Mouse (Mus musculus) CH12.LX (cell line): ENCODE data around the gene Suox. TPM values are rescaled to one million over a fixed set of nuclear protein-coding genes. Genes with fewer than 3 reads are reported as not detected.

ENCODE experiments used
- DNase-seq: peaks from one replicate; pipeline ENCODE4 v3.0.0-alpha.2; 2013; ENCODE audit errors: extremely low read depth
- H3K27ac ChIP-seq: 2 replicates; pipeline ENCODE4 v1.5.1; 2012; ENCODE audit warnings: low read depth, mild to moderate bottlenecking, control low read depth, moderate library complexity; ENCODE audit not compliant: insufficient read depth
- H3K27me3 ChIP-seq: replicated peaks from 2 replicates; pipeline ENCODE3; 2012; ENCODE audit warnings: inconsistent platforms
- H3K36me3 ChIP-seq, 2 experiments: replicated peaks in 1 of 2; 2 replicates each; pipeline versions ENCODE3 to v1.6.1; 2012; ENCODE audit warnings: inconsistent platforms in 1 of 2, low read length in 1 of 2, mild to moderate bottlenecking in 1 of 2, mixed read lengths in 1 of 2, moderate library complexity in 1 of 2; ENCODE audit not compliant: control insufficient read depth in 1 of 2, insufficient read depth in 1 of 2
- H3K4me1 ChIP-seq, 2 experiments: 2 replicates each; pipeline ENCODE4 v1.6.1; 2012; ENCODE audit warnings: inconsistent platforms in 1 of 2, moderate library complexity in 1 of 2; ENCODE audit not compliant: insufficient read depth in 2 of 2, control insufficient read depth in 1 of 2
- H3K4me2 ChIP-seq: 2 replicates; pipeline ENCODE4 v1.6.1; 2012; ENCODE audit warnings: low read depth, mild to moderate bottlenecking, control low read depth; ENCODE audit not compliant: poor library complexity, insufficient read depth, severe bottlenecking
- H3K4me3 ChIP-seq, 3 experiments: fragments of 150-350 bp in 1 of 3; sonication (generic) in 1 of 3; replicated peaks in 1 of 3; 2 replicates each; pipeline versions ENCODE3 to v1.5.1; 2011 to 2012; ENCODE audit warnings: low read depth in 2 of 3, low read length in 2 of 3, mild to moderate bottlenecking in 2 of 3, moderate library complexity in 2 of 3, control low read depth in 1 of 3, improper control_type of control experiment in 1 of 3, inconsistent platforms in 1 of 3, mixed read lengths in 1 of 3; ENCODE audit not compliant: poor library complexity in 1 of 3
- H3K79me2 ChIP-seq: replicated peaks from 2 replicates; pipeline ENCODE4 v1.6.1; 2012; ENCODE audit warnings: mild to moderate bottlenecking, moderate library complexity; ENCODE audit not compliant: control insufficient read depth, poor library complexity, insufficient read depth, severe bottlenecking; ENCODE audit errors: extremely low read depth
- H3K9ac ChIP-seq: 2 replicates; pipeline ENCODE4 v1.6.1; 2012; ENCODE audit warnings: low read depth, mild to moderate bottlenecking, control low read depth, moderate library complexity; ENCODE audit not compliant: insufficient read depth
- H3K9me3 ChIP-seq: replicated peaks from 2 replicates; pipeline ENCODE3; 2012; ENCODE audit warnings: low read length, inconsistent platforms, mixed read lengths
- BHLHE40 ChIP-seq: IDR thresholded peaks from 2 replicates; pipeline ENCODE4 v1.6.1; 2011; ENCODE audit warnings: mild to moderate bottlenecking, low read depth, low read length, improper control_type of control experiment
- CHD2 ChIP-seq: IDR thresholded peaks from 2 replicates; pipeline ENCODE4 v1.6.1; 2011; ENCODE audit warnings: low read length, improper control_type of control experiment
- CTCF ChIP-seq, 2 experiments: IDR thresholded peaks in 1 of 2; conservative IDR thresholded peaks in 1 of 2; 2 replicates each; pipeline ENCODE4 v1.5.1; 2011 to 2012; ENCODE audit warnings: low read depth in 2 of 2, low read length in 2 of 2, improper control_type of control experiment in 1 of 2, inconsistent platforms in 1 of 2, mild to moderate bottlenecking in 1 of 2, moderate library complexity in 1 of 2
- E2F4 ChIP-seq: IDR thresholded peaks from 2 replicates; pipeline ENCODE4 v1.6.1; 2011; ENCODE audit warnings: low read depth, low read length, improper control_type of control experiment; ENCODE audit not compliant: insufficient replicate concordance
- ELF1 ChIP-seq: IDR thresholded peaks from 2 replicates; pipeline ENCODE4 v1.6.1; 2014; ENCODE audit warnings: low read depth, mild to moderate bottlenecking, inconsistent platforms, low read length, improper control_type of control experiment
- EP300 ChIP-seq: IDR thresholded peaks from 2 replicates; pipeline ENCODE4 v1.6.1; 2011; ENCODE audit warnings: low read length, improper control_type of control experiment
- IRF4 ChIP-seq: IDR thresholded peaks from 2 replicates; pipeline ENCODE4 v1.6.1; 2014; ENCODE audit warnings: low read depth, mild to moderate bottlenecking, inconsistent platforms, low read length, improper control_type of control experiment
- JUN ChIP-seq: IDR thresholded peaks from 2 replicates; pipeline ENCODE4 v1.6.1; 2011; ENCODE audit warnings: low read depth, mild to moderate bottlenecking, low read length, improper control_type of control experiment, moderate library complexity; ENCODE audit not compliant: insufficient read depth
- KAT2A ChIP-seq: IDR thresholded peaks from 2 replicates; pipeline ENCODE4 v1.6.1; 2012; ENCODE audit warnings: low read length, improper control_type of control experiment, inconsistent platforms; ENCODE audit not compliant: insufficient replicate concordance
- MAFK ChIP-seq: IDR thresholded peaks from 2 replicates; pipeline ENCODE4 v1.6.1; 2011; ENCODE audit warnings: low read length, improper control_type of control experiment; ENCODE audit not compliant: insufficient replicate concordance
- MAX ChIP-seq: IDR thresholded peaks from 2 replicates; pipeline ENCODE4 v1.6.1; 2011; ENCODE audit warnings: low read length, improper control_type of control experiment
- MAZ ChIP-seq: IDR thresholded peaks from 2 replicates; pipeline ENCODE4 v1.6.1; 2012; ENCODE audit warnings: low read depth, mild to moderate bottlenecking, inconsistent platforms, low read length, improper control_type of control experiment, moderate library complexity
- MYC ChIP-seq: IDR thresholded peaks from 2 replicates; pipeline ENCODE4 v1.6.1; 2011; ENCODE audit warnings: low read depth, mild to moderate bottlenecking, improper control_type of control experiment, low read length
- NELFE ChIP-seq: IDR thresholded peaks from 2 replicates; pipeline ENCODE4 v1.6.1; 2011; ENCODE audit warnings: low read depth, low read length, improper control_type of control experiment
- POLR2A ChIP-seq: IDR thresholded peaks from 2 replicates; pipeline ENCODE4 v1.6.1; 2011; ENCODE audit warnings: low read depth, mild to moderate bottlenecking, improper control_type of control experiment, low read length
- POLR2AphosphoS2 ChIP-seq: IDR thresholded peaks from 2 replicates; pipeline ENCODE4 v1.6.1; 2011; ENCODE audit warnings: low read depth, low read length, improper control_type of control experiment
- TBP ChIP-seq: conservative IDR thresholded peaks from 2 replicates; pipeline ENCODE4 v1.6.1; 2011; ENCODE audit warnings: low read depth, low read length, improper control_type of control experiment
- TCF12 ChIP-seq: IDR thresholded peaks from 2 replicates; pipeline ENCODE4 v1.6.1; 2014; ENCODE audit warnings: low read depth, mild to moderate bottlenecking, inconsistent platforms, low read length, improper control_type of control experiment
- USF1 ChIP-seq: IDR thresholded peaks from 2 replicates; pipeline ENCODE4 v1.6.1; 2014; ENCODE audit warnings: low read depth, mild to moderate bottlenecking, inconsistent platforms, low read length, improper control_type of control experiment
- ZC3H11A ChIP-seq: IDR thresholded peaks from 2 replicates; pipeline ENCODE4 v1.6.1; 2012; ENCODE audit warnings: low read depth, mild to moderate bottlenecking, inconsistent platforms, low read length, improper control_type of control experiment
- ZNF384 ChIP-seq: IDR thresholded peaks from 2 replicates; pipeline ENCODE4 v1.6.1; 2012; ENCODE audit warnings: low read depth, low read length, improper control_type of control experiment, inconsistent platforms
- dilution Hi-C: fragments of 300-500 bp; cut with MboI; formaldehyde crosslinking; loops from 2 replicates; pipeline ENCODE4 v1.14.3; 2020; ENCODE audit warnings: low sequenced_read_pairs; ENCODE audit not compliant: extremely low pct_unique_long_range_greater_than_20kb, extremely low pct_ligation_motif_present
- in situ Hi-C: fragments of 300-500 bp; cut with MboI; formaldehyde crosslinking; loops from 3 replicates; pipeline ENCODE4 v1.14.3; 2019; ENCODE audit warnings: low sequenced_read_pairs, low pct_ligation_motif_present, low pct_unique_long_range_greater_than_20kb, mixed read lengths
- polyA plus RNA-seq: library from polyadenylated mRNA; unstranded; fragments of >175 nt; gene quantifications from 2 replicates; pipeline ENCODE4 v1.2.1, GENCODE M21; 2012; ENCODE audit warnings: low read depth; ENCODE audit not compliant: insufficient read length
- total RNA-seq, 2 experiments: library from RNA; depleted of rRNA; stranded (reverse); fragments of 300-350 nt in 1 of 2; fragments of >200 nt in 1 of 2; gene quantifications; 2 replicates each; pipeline ENCODE4 v1.2.3; 2012 to 2014

The Suox gene
- total and polyA plus RNA-seq, 3 experiments, result 9.0 to 11.4 (median 10.5) TPM

DNA sequence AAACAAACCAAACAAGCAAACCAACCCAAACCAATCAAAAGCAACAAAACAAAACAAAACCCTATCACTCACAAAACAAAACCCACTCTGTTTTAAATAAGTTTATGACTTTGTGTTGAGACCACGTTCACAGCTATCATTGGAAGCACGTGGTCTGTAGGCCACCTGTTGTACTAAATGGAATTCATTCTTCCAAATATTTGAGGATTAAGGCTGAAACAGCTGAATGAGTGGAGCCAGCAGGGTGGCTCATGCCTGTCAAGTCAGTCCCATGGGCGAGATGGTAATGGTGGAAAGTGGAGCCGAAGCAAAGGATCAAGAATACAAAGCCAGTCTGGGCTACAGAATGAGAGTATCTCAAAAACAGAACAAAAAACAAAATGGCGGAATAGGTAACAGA is 26.8 kb upstream of the Suox start:
- no peak overlapping the region for H3K9ac ChIP-seq
- peaks cover 22% of the 10 kb centered on the region for H3K79me2 ChIP-seq
- peaks cover 0 to 49% of the 10 kb centered on the region in 2 experiments; a peak in 2 of 4 replicates for H3K4me1 ChIP-seq
- DNase-seq, result no peak
- no peak overlapping the region for H3K4me3 ChIP-seq
- H3K36me3 ChIP-seq, result peaks cover 41 to 56% of the 10 kb centered on the region in 2 experiments
- H3K4me2 ChIP-seq, result no peak overlapping the region
- TF ChIP-seq ZNF384 (no peak), TCF12 (no peak), MAZ (no peak), BHLHE40 (no peak), JUN (no peak), USF1 (no peak), TBP (no peak), CTCF (conservative IDR thresholded peaks at IDR 0.05 in 1 of 2, IDR thresholded peaks at IDR 0.05 in 1 of 2; ENCODE audit: low read depth in 2 of 2, low read length in 2 of 2) (no peak), IRF4 (no peak), MAX (no peak), ZC3H11A (no peak), ELF1 (no peak), KAT2A (no peak), MYC (no peak), MAFK (no peak)
- no peaks in the 10 kb centered on the region for H3K27me3 ChIP-seq
- in situ Hi-C loops (no loop called here), dilution Hi-C loops (no loop called here)
- H3K27ac ChIP-seq, result no peak overlapping the region
- no peaks in the 10 kb centered on the region for H3K9me3 ChIP-seq

DNA sequence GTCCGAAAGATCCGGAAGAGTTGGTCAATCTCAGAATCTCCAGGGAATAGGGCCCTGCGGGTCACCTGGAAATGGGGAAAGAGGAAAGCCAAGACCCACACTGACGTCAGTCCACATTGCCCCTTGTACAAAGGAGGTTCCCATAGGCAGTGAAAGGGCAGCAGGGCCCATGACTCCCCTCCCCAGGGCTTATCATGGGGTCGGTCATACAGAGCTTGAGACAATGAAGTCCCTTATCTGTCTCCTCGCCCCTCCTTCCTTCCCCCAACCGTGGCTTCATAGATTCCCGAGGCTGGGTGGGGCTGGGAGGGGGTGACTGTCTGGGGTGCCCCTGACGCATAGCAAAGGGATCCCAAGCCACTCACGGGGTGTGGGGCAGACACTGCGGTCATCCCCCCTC is 25.7 kb upstream of the Suox start:
- in situ Hi-C loops (no loop called here), dilution Hi-C loops (no loop called here)
- no peak overlapping the region for H3K4me3 ChIP-seq
- DNase-seq, result no peak
- no peak overlapping the region for H3K4me2 ChIP-seq
- H3K36me3 ChIP-seq, result peaks cover 41 to 56% of the 10 kb centered on the region in 2 experiments
- peaks cover 26% of the 10 kb centered on the region for H3K79me2 ChIP-seq
- no peak overlapping the region for H3K9ac ChIP-seq
- TF ChIP-seq EP300 (no peak), E2F4 (no peak), MAFK (no peak), POLR2AphosphoS2 (no peak), NELFE (no peak), CHD2 (no peak), POLR2A (no peak), KAT2A (no peak)
- no peak overlapping the region for H3K27ac ChIP-seq
- no peaks in the 10 kb centered on the region for H3K9me3 ChIP-seq
- H3K4me1 ChIP-seq, result peaks cover 0 to 49% of the 10 kb centered on the region in 2 experiments; a peak in 2 of 4 replicates
- H3K27me3 ChIP-seq, result no peaks in the 10 kb centered on the region
